Mouse (Mus musculus): ENCODE measurements around the gene Tub. TPM values are rescaled to one million over a fixed set of nuclear protein-coding genes. Genes with fewer than 3 reads are reported as not detected.

Tub gene
- 0.06 and 0.07 TPM in 2 replicates for polyA plus RNA-seq (2015; fragmentation: Nextera tagmentation; extraction: Ambion mirVana)

DNA sequence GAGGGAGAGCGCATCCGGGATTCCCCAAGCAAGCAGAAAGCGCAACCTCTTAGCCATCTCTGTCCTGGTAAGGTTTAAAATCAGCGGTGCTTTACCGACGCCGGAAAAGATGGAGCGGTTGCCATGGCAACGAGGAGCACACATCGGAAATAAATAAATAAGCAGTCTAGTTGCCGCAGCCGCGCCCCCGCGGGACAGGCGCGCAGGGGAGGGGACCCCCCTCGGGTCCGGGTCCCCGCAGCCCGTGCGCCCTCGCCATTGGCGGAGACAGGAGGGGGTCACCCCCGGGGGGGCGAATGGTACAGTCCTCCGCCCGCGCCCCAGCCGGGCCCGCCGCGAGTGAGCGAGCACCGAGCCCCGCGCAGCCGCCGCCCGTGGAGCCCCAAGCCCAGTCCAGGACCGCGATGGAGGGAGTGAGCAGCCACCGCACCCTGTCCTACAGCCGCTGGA, at the start of gene Tub:
TSS of gene Tub (plus strand) at position 27 of the 450 bp plus-strand sequence.
- Histone ChIP-seq H3K27me3 (peaks cover 50% of the 10 kb centered on the region), H3K36me3 (peaks cover 5% of the 10 kb centered on the region), H3K9me3 (replicated peaks) (no peaks in the 10 kb centered on the region), H3K27ac (no peak within 1 kb of the TSS), H3K4me2 (peak within 1 kb of the TSS; percentile 49), H3K4me1 (replicated peaks) (peaks cover 3% of the 10 kb centered on the region), H3K9ac (no peak within 1 kb of the TSS), H3K4me3 (replicated peaks) (peak within 1 kb of the TSS; percentile 31)
- no peak for ATAC-seq (ENCODE audit: low read depth)
- 2% methylated on average over 43 of the region's 44 CpGs for WGBS (ENCODE audit: insufficient replicate concordance)
- no peak for DNase-seq

DNA sequence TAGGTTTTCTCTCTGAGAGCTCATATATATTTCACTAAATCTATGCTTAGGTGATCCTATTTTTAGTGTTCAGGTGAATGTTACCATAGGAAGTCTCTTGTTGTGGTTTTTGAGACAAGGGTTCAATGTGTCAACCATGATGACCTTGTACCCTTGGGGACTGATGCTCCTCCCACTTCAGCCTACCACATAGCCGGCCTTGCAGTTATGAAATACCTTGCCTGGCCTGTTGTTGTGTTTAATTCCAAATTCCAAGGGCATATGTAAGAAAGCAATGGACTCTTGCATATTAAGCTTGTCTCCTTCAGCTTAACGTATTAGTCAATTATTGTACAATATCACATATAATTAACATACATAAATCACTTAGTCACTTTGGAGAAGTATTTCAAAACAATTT, 46.2 kb upstream of the Tub start:
- no peak for DNase-seq
- Histone ChIP-seq H3K27me3 (no peaks in the 10 kb centered on the region), H3K9ac (no peak overlapping the region), H3K36me3 (no peaks in the 10 kb centered on the region), H3K27ac (no peak overlapping the region), H3K4me1 (replicated peaks) (no peaks in the 10 kb centered on the region), H3K4me3 (replicated peaks) (no peak overlapping the region), H3K4me2 (no peak overlapping the region), H3K9me3 (replicated peaks) (0 out of 2 replicates have a peak, but pooled peaks cover 2% of the 10 kb centered on the region)
- 52% methylated on average over 2 of the region's 2 CpGs for WGBS (ENCODE audit: insufficient replicate concordance)
- no peak for ATAC-seq (ENCODE audit: low read depth)

DNA sequence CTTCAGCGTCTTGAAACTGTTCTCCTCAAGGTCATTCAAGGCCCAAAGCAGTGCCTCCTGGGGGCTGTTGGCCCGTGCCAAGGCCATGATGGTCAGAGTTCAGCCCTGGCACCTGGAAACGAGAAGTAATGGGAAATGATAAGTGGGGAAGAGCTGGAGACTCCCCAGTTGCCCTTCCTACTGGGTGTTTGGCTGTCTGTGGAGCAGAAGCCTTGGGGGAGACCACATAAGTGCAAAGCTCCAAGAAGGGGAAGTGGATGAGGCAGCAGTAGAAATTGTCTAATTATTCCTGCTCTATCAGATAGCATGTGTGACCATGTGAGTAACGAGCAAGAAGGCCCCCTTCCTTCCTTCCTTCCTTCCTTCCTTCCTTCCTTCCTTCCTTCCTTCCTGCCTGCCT, 23.1 kb upstream of the Tub start:
- DNase-seq (no peak), ATAC-seq (ENCODE audit: low read depth) (no peak)
- Histone ChIP-seq H3K36me3 (no peaks in the 10 kb centered on the region), H3K4me2 (no peak overlapping the region), H3K27ac (no peak overlapping the region), H3K27me3 (no peaks in the 10 kb centered on the region), H3K4me1 (replicated peaks) (no peaks in the 10 kb centered on the region), H3K4me3 (replicated peaks) (no peak overlapping the region), H3K9me3 (replicated peaks) (no peaks in the 10 kb centered on the region; the same call in 1 of the 2 replicates), H3K9ac (no peak overlapping the region)
- 30% methylated on average over 4 of the region's 4 CpGs for WGBS (ENCODE audit: insufficient replicate concordance)

DNA sequence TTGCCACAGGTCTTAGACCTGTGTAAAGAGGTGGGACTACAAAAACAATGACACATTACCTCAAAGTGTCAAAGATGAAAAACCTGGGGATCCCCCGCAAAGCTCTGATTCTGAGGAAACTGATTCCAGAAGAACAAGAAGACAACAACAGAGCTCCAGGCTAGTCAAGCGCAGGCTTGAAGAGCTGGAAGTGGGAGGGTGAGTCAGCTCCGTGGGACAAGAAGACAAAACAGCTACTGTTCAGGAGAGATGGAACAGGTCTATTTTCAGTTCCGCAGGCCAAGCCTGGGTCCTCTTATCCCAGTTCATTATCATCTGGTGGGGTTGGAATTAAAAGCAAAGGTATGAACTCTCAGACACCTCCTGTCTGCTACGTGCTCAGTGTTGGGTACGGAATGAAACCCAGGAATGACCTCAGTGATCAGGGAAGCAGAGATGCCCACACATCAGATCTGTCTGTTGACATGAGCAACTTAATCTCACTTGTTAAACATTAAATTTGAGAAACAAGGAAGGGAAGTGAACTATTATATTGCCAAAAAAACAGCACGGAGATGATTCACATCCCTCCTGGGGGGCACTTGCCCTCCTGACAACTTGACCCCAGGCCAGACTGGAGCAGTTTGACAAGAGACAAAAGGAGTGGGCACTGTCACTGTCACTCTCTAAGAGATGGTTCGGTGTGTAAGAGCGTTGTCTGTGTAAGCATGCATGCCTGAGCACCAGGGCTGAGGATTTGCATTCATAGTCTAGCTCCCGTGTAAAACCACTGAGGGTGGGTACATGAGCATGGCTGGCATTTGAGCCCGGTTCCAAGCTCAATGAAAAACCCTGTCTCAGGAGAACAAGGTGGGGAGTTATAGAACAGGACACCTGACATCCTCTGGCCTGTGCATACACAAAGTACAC, 21.6 kb upstream of the Tub start:
- H3K9me3 ChIP-seq (replicated peaks) = no peaks in the 10 kb centered on the region; the same call in 1 of the 2 replicates
- no peak overlapping the region for H3K27ac ChIP-seq
- ATAC-seq (ENCODE audit: low read depth) (no peak), DNase-seq (no peak)
- H3K4me1 ChIP-seq (replicated peaks) = no peaks in the 10 kb centered on the region
- no peaks in the 10 kb centered on the region for H3K36me3 ChIP-seq
- no peak overlapping the region for H3K4me2 ChIP-seq
- H3K4me3 ChIP-seq (replicated peaks) = no peak overlapping the region
- H3K27me3 ChIP-seq = no peaks in the 10 kb centered on the region
- no peak overlapping the region for H3K9ac ChIP-seq
- WGBS (ENCODE audit: insufficient replicate concordance) = 65% methylated on average over 11 of the region's 11 CpGs

DNA sequence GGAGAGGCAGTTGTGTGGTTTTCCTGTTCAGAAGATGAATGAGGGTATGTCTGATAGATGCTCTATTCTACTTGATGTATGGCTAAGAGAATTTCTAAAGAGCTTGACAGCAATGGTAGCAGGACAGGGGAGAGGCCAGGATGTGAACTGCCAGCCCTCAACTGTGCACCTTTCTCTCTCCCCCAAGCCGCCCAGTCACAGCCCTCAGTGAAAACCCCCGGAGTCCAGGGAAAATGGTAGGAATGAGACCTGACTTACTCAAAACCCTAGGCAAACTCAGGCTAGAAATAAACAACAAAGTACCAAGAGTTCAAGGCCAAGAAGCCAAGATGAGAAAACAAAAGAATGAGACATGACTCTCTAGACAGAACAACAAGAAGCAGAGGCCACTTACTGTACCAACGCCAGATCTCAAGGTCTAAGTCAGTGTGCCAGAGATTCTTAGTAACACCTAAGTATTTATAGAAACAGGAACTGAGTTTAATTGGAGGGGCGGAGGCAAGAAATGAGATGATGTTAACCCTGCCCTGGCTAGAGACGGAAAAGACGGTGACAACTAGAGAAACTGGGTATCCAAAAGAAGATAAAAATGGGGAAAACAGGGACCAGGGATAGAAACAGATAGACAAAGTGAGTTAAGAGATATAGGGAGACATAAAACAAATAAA, 20.3 kb upstream of the Tub start, which contains the start of gene Nlrp10:
TSS of gene Nlrp10 (minus strand) at position 453 of the 668 bp plus-strand sequence.
- no peaks in the 10 kb centered on the region for H3K36me3 ChIP-seq
- ATAC-seq (ENCODE audit: low read depth) (no peak), DNase-seq (no peak)
- no peaks in the 10 kb centered on the region for H3K27me3 ChIP-seq
- no peak within 1 kb of the TSS for H3K4me2 ChIP-seq
- WGBS (ENCODE audit: insufficient replicate concordance) = 41% methylated on average over 6 of the region's 6 CpGs
- H3K9me3 ChIP-seq (replicated peaks) = no peaks in the 10 kb centered on the region; the same call in 1 of the 2 replicates
- no peak within 1 kb of the TSS for H3K27ac ChIP-seq
- H3K4me3 ChIP-seq (replicated peaks) = no peak within 1 kb of the TSS
- peaks cover 3% of the 10 kb centered on the region; the same call in 1 of the 2 replicates for H3K4me1 ChIP-seq (replicated peaks)
- H3K9ac ChIP-seq = no peak within 1 kb of the TSS

DNA sequence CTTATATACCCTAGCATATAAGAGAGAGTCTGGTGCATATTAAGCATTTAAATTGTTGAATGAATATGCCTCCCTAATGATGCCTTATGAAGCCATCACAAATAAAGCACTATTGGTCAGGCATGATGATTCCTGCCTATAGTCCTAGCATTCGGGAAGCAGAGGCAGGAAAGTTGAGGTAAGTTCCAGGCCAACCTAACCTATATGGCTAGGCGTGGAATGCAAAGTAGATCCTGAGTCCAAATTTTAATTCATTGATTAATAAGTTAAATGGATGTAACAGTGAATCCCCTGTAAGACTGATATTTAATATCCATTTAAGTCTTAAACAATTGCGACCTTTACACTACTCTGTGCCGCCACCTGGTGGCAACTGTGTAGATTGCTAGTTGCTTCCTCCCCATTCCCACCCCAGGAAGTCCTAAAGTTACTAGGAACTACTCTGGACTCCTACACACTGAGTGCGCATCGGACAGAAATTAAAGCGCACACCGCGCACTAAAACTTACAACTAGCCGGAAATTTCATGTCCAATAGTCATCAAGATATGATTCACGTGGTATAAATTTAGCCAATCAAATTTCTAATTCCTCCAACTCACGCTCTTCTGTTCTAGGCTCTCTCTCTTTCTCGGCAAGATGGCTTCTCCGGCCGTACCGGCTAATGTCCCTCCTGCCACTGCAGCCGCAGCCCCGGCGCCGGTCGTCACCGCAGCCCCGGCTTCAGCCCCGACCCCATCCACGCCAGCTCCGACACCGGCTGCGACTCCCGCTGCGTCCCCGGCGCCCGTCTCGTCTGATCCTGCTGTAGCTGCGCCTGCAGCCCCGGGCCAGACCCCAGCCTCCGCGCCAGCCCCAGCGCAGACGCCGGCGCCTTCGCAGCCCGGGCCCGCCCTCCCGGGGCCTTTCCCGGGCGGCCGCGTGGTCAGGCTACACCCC, 16.1 kb upstream of the Tub start, which contains the start of gene Eif3f:
TSS of gene Eif3f (plus strand) at position 624 of the 938 bp plus-strand sequence.
- no peaks in the 10 kb centered on the region for H3K9me3 ChIP-seq (replicated peaks)
- WGBS (ENCODE audit: insufficient replicate concordance) = 2% methylated on average over 50 of the region's 50 CpGs
- peak within 1 kb of the TSS; percentile 87 for H3K4me2 ChIP-seq
- no peaks in the 10 kb centered on the region for H3K27me3 ChIP-seq
- H3K27ac ChIP-seq = peak within 1 kb of the TSS; percentile 76
- DNase-seq (peak; percentile 91), ATAC-seq (ENCODE audit: low read depth) (peak; percentile 95)
- peak within 1 kb of the TSS; percentile 89 for H3K9ac ChIP-seq
- H3K4me3 ChIP-seq (replicated peaks) = peak within 1 kb of the TSS; percentile 84
- H3K36me3 ChIP-seq = peaks cover 34% of the 10 kb centered on the region
- peaks cover 23% of the 10 kb centered on the region for H3K4me1 ChIP-seq (replicated peaks)

DNA sequence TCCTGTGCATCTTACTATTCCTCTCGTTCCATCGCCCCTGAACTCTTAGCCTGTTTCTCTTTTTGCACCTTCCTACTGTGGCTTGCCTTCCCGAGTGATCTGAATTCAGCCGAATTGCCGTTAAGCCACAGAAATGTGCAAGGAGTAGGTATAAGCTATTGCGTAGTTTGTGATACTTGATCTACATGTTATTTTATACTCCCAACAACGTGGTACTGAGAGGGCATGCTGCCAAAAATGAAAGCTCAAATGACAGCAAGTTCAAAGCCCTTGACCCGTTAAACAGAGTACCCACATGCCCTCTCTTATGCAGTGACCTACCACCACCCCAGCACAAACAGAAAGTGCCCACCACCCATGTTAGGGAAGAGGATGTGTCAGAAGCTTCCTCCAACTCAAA, 15.3 kb upstream of the Tub start:
- H3K36me3 ChIP-seq = peaks cover 42% of the 10 kb centered on the region
- H3K4me1 ChIP-seq (replicated peaks) = peaks cover 23% of the 10 kb centered on the region
- H3K4me2 ChIP-seq = peak overlapping the region; percentile 87
- H3K9ac ChIP-seq = peak overlapping the region; percentile 89
- H3K27ac ChIP-seq = peak overlapping the region; percentile 76
- DNase-seq = no peak
- no peaks in the 10 kb centered on the region for H3K9me3 ChIP-seq (replicated peaks)
- no peaks in the 10 kb centered on the region for H3K27me3 ChIP-seq
- 2% methylated on average over 8 of the region's 8 CpGs for WGBS (ENCODE audit: insufficient replicate concordance)
- H3K4me3 ChIP-seq (replicated peaks) = peak overlapping the region; percentile 84
- ATAC-seq (ENCODE audit: low read depth) = no peak

DNA sequence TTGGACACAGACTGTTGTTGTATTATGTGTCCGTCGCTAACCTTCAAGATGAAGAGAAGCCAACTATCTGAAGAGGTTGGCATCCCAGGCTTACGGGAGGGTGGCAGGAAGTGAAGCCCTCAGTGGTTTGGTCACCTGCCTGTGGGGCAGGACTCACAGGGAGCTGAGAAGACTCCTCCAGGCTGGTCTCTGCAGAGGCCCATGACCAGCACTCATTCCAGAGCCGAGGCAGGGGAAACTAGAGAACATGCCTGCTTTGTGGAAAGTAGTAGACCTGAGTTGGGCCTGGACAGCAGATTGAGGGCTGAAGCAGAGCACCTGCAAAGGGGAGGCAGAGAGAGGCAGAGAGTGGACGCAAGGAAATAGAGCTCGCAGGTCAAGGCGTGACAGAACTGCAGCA, 14.7 kb upstream of the Tub start:
- H3K4me2 ChIP-seq = peak overlapping the region; percentile 87
- H3K4me3 ChIP-seq (replicated peaks) = peak overlapping the region; percentile 84
- H3K4me1 ChIP-seq (replicated peaks) = peaks cover 23% of the 10 kb centered on the region
- WGBS (ENCODE audit: insufficient replicate concordance) = 63% methylated on average over 7 of the region's 7 CpGs
- ATAC-seq (ENCODE audit: low read depth) (no peak), DNase-seq (no peak)
- peaks cover 48% of the 10 kb centered on the region for H3K36me3 ChIP-seq
- no peak overlapping the region for H3K27ac ChIP-seq
- no peaks in the 10 kb centered on the region for H3K9me3 ChIP-seq (replicated peaks)
- no peaks in the 10 kb centered on the region for H3K27me3 ChIP-seq
- peak overlapping the region; percentile 89 for H3K9ac ChIP-seq

DNA sequence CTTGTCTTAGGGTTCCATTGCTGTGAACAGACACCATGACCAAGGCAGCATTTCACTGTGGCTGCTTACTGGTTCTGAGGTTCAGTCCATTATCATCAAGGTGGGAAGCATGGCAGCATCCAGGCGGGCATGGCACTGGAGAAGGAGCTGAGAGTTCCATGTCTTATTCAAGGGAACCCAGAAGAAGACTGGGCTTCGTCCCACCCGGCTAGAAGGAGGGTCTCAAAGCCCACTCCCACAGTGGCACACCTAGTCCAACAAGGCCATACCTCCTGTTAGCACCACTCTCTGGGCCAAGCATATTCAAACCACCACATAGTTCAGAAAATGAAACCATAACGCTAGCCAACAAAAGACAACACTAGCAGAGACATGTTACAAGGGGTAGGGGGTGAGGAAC, 13.5 kb upstream of the Tub start:
- peak overlapping the region; percentile 89; the same call in 1 of the 2 replicates for H3K9ac ChIP-seq
- no peak for DNase-seq
- H3K27ac ChIP-seq = no peak overlapping the region
- no peaks in the 10 kb centered on the region for H3K27me3 ChIP-seq
- no peak for ATAC-seq (ENCODE audit: low read depth)
- no peaks in the 10 kb centered on the region for H3K9me3 ChIP-seq (replicated peaks)
- WGBS (ENCODE audit: insufficient replicate concordance) = 78% methylated on average over 4 of the region's 4 CpGs
- H3K4me2 ChIP-seq = 0 out of 2 replicates have a peak overlapping the region, but pooled peaks have one; percentile 87
- H3K36me3 ChIP-seq = peaks cover 59% of the 10 kb centered on the region
- peak overlapping the region; percentile 84; the same call in 1 of the 2 replicates for H3K4me3 ChIP-seq (replicated peaks)
- H3K4me1 ChIP-seq (replicated peaks) = peaks cover 23% of the 10 kb centered on the region

DNA sequence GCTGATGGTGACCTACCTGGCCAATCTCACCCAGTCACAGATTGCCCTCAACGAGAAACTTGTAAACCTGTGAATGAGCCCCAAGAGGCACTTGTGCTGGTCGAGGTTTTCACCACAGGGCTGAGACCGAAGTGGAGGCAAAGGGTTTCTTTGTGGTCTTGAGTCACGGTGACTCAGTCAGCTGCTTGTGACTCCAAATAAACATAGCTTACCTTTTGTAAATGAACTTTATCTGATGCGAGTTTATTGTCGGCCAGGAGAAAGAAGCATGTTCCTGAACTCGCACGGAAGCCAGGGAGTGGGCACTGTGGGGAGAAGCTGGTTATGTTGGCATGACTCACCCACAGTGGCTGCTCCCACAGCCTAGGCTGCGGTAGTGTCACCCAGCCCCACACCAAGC, 8.7 kb upstream of the Tub start:
- Histone ChIP-seq H3K4me1 (replicated peaks) (peaks cover 4% of the 10 kb centered on the region), H3K36me3 (peaks cover 86% of the 10 kb centered on the region), H3K27ac (no peak overlapping the region), H3K4me2 (no peak overlapping the region), H3K27me3 (no peaks in the 10 kb centered on the region), H3K9ac (no peak overlapping the region), H3K9me3 (replicated peaks) (no peaks in the 10 kb centered on the region), H3K4me3 (replicated peaks) (no peak overlapping the region)
- WGBS (ENCODE audit: insufficient replicate concordance) = 83% methylated on average over 9 of the region's 9 CpGs
- ATAC-seq (ENCODE audit: low read depth) = no peak
- no peak for DNase-seq

Measured in liver, embryonic 13.5 days (tissue).